Mouse (Mus musculus) central nervous system, embryonic 18 days (tissue): ENCODE data around the gene Prrg4. TPM values are rescaled to one million over a fixed set of nuclear protein-coding genes. Genes with fewer than 3 reads are reported as not detected.

Source experiments
- polyA plus RNA-seq: library from polyadenylated mRNA; depleted of rRNA; stranded (reverse); fragments of >200 nt; gene quantifications from 2 replicates; pipeline ENCODE4 v1.2.3, GENCODE M21; 2012; rRNA removed

Gene Prrg4
- polyA plus RNA-seq: 0.33 and 0.63 TPM in 2 replicates

DNA sequence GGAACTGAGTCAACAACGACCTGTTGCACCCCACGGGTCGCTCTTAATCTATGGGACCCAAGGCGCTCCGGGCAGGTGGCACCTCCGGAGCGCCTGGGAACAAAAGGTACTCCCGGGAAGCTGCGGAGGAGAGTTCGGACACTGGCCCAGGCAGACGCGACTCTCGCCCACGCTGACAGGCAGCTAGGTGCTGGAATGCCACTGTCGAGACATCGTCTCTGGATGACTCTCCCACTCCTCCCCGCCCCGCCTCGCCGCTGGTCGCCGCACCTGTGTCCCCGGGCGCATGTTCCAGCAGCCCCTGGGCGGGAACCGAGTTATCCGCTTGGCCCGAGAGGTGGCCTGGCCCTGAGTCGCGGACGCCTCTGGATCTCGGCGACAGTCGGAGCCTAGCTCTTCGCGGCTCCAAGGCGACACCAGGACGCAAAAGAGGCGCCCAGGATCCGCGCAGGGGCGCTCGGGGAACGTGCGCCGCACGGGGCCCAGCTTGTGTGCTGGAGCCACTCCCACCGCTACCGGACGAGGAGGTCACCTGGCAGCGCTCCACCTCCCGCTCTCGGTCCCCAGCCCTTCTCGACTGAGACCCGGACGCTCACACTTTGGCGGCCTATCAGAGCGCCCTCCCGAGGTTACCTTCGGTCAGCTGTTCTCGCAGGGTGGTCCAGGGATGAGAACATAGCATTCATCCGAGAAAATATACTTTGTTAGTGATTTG is at the start of gene Prrg4:
Gene Prrg4 (minus strand): TSS at position 601 of the 715 bp plus-strand sequence.

GRCm38 (mm10) chr2:104867282-104867855 is 17.7 kb upstream of the Prrg4 start, which contains the start of gene Ccdc73:
Ccdc73 (plus strand) TSS chr2:104867805.

GRCm38 (mm10) chr2:104816371-104816827 is 33.3 kb downstream of the Prrg4 start, which contains the start of gene Qser1:
Qser1 (minus strand) TSS chr2:104816760.

Other genes with a start within 250 kb of the Prrg4 start
- 25.7 and 27.9 TPM in 2 replicates for gene Tcp11l1, start 137.7 kb downstream of the Prrg4 start, polyA plus RNA-seq
- 0.07 TPM in 1 of 2 replicates, not detected in the other for gene Pin1rt1, start 133.5 kb downstream of the Prrg4 start, polyA plus RNA-seq
- gene Depdc7, start 107.0 kb downstream of the Prrg4 start, polyA plus RNA-seq: 1.3 and 1.6 TPM in 2 replicates
- 13.9 and 15.4 TPM in 2 replicates for gene Qser1, start 33.1 kb downstream of the Prrg4 start, polyA plus RNA-seq
- 4.9 TPM in 2 replicates for gene Ccdc73, start 17.9 kb upstream of the Prrg4 start, polyA plus RNA-seq
- gene Eif3m, start 167.2 kb upstream of the Prrg4 start, polyA plus RNA-seq: 119 and 128 TPM in 2 replicates
- not detected in 2 replicates for gene Gm11060, start 242.1 kb upstream of the Prrg4 start, polyA plus RNA-seq